Mouse (Mus musculus): ENCODE measurements at regions not wholly inside any gene's neighbourhood (a gene's known extent, or its start where the extent isn't known, plus 50 kb on each side); places are given as distances from the start of the nearest gene placed in this dataset.

- no peak for DNase-seq (ENCODE audit: low spot score)
These were observed 196.0 kb upstream of the Elavl2 start for GRCm38 (mm10) chr4:91596619-91597018.

DNA sequence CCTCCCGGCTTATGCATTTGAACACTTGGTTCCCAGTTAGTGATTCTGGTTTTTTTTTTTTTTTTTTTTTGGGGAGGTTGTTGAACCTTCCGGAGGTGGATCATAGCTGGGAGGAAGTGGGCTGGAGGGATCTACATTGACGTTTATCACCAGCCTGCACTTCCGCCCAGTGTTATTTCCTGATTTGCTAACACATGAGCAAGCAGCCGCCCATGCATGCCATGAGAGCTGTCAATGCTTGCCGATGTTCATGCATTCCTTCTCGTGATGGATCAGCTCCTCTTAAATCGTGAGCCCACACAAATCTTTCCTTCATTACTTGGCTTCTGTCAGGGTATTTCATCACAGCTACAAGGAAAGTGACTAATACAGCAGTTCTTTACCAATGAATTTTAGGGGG lies 195.2 kb upstream of the Elavl2 start:
- DNase-seq (ENCODE audit: low spot score) = peak; percentile 45

DNA sequence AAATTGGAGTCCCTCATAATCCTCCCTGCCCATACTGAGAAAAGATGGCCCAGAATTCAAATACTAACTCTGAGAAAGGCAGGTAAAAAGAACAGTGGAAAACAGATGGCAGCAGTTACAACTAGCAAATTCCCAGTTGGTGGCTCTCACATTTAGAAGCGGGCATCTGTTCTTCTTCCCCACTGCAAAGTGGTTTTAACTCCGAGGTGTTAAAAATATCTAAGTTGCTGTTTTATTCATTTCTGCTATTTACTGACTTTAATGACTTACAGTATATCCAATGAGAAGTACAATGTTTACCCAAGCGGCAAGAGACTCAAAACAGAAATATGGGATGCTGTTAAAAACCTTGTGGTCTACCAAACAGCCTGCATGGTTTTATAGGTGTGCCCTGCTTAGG lies 189.2 kb upstream of the Elavl2 start:
- no peak for DNase-seq (ENCODE audit: low spot score)

- DNase-seq (ENCODE audit: low spot score) = peak; percentile 10
These were observed 187.0 kb upstream of the Elavl2 start for GRCm38 (mm10) chr4:91587541-91588059.

DNA sequence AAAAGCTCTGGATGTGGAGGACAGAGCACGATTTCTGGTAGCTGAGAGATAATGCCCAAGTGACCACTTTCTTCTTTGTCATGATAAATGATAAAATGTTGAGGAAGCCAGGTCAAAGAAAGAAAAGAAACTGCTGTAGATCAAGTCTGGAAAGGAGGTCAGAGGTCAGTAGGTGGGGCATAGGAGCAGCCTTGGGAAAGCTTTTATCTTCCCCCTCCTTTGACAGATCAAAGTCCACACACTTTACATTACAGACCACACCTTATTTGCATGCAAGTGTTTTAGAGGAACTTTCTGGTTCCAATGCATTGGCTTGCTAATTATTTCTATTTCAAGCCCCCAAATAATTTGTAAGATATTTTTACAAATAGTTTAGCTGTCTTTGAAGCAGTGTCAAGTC lies 182.4 kb upstream of the Elavl2 start:
- no peak for DNase-seq (ENCODE audit: low spot score)

- peak; percentile 42 for DNase-seq (ENCODE audit: low spot score)
These were observed 156.9 kb upstream of the Elavl2 start for GRCm38 (mm10) chr4:91557452-91557851.

- no peak for DNase-seq (ENCODE audit: low spot score)
These were observed 156.4 kb upstream of the Elavl2 start for GRCm38 (mm10) chr4:91556959-91557358.

- DNase-seq (ENCODE audit: low spot score) = no peak
These were observed 123.8 kb upstream of the Elavl2 start for GRCm38 (mm10) chr4:91524367-91524766.

GRCm38 (mm10) chr4:91511543-91511942 lies 111.0 kb upstream of the Elavl2 start:
- DNase-seq (ENCODE audit: low spot score) = no peak

- DNase-seq (ENCODE audit: low spot score) = no peak
These were observed 109.4 kb upstream of the Elavl2 start for GRCm38 (mm10) chr4:91509937-91510336.

GRCm38 (mm10) chr4:91503273-91503672 lies 102.7 kb upstream of the Elavl2 start:
- DNase-seq (ENCODE audit: low spot score) = no peak

GRCm38 (mm10) chr4:91481863-91482475 lies 81.4 kb upstream of the Elavl2 start:
- no peak for DNase-seq (ENCODE audit: low spot score)
